Mouse (Mus musculus): ENCODE measurements around the gene Cltb. TPM values are rescaled to one million over a fixed set of nuclear protein-coding genes. Genes with fewer than 3 reads are reported as not detected.
"Not testable (repeated sequence)": the region's sequence is repeated elsewhere in the genome, so short reads cannot be mapped to it uniquely, and the experiment has no call there.

The Cltb gene
- 47.1 and 55.7 TPM in 2 replicates for polyA plus RNA-seq (2015; fragmentation: Nextera tagmentation; extraction: Ambion mirVana)

GRCm38 (mm10) chr13:54610972-54611754 is at the start of gene Cltb:
Gene Cltb (minus strand): TSS chr13:54611344.
- H3K4me1 ChIP-seq (replicated peaks) = peaks cover 23% of the 10 kb centered on the region
- peak within 1 kb of the TSS; percentile 57 for H3K27ac ChIP-seq
- H3K9me3 ChIP-seq (replicated peaks) = no peaks in the 10 kb centered on the region
- no peaks in the 10 kb centered on the region for H3K36me3 ChIP-seq
- peak within 1 kb of the TSS; percentile 66 for H3K4me3 ChIP-seq
- peak; percentile 77 for ATAC-seq (replicated peaks; ENCODE audit: insufficient number of reproducible peaks, insufficient read depth, low FRiP score, low read depth)
- H3K4me2 ChIP-seq = peak within 1 kb of the TSS; percentile 83
- no peaks in the 10 kb centered on the region for H3K27me3 ChIP-seq
- WGBS = under 1% methylated on average over 66 of the region's 66 CpGs
- H3K9ac ChIP-seq = peak within 1 kb of the TSS; percentile 73

GRCm38 (mm10) chr13:54660877-54661276 is 49.7 kb upstream of the Cltb start:
- Histone ChIP-seq H3K36me3 (peaks cover 61% of the 10 kb centered on the region), H3K9ac (no peak overlapping the region), H3K9me3 (replicated peaks) (no peaks in the 10 kb centered on the region), H3K27me3 (no peaks in the 10 kb centered on the region), H3K4me2 (no peak overlapping the region), H3K4me3 (no peak overlapping the region), H3K4me1 (replicated peaks) (no peaks in the 10 kb centered on the region), H3K27ac (no peak overlapping the region)
- ATAC-seq (replicated peaks; ENCODE audit: insufficient number of reproducible peaks, insufficient read depth, low FRiP score, low read depth) = no peak
- WGBS = 69% methylated on average over 5 of the region's 5 CpGs

- 90% methylated on average over 3 of the region's 3 CpGs for WGBS
- no peaks in the 10 kb centered on the region for H3K9me3 ChIP-seq (replicated peaks)
- H3K4me3 ChIP-seq = no peak overlapping the region
These were observed 39.3 kb upstream of the Cltb start for GRCm38 (mm10) chr13:54650461-54650860.

DNA sequence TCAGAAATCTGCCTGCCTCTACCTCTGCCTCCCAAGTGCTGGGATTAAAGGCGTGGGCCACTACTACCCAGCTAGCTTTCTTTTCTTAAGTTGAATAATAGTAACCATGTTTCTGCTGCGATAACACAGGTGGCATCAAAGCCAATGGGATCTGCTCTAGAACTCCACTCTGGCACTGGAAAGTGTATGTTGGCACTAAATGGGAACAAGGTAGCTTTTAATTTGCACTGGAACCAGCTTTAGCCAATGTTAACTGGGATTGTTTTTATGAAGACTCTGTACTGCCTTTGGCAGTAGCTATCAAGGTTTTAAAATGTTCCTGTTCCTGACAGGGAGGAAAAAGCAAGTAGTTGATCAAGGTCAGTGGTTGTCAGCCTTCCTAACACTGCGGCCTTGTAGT is 23.9 kb upstream of the Cltb start:
- H3K9me3 ChIP-seq (replicated peaks) = no peaks in the 10 kb centered on the region

More at GRCm38 (mm10) chr13:54650461-54650860, 39.3 kb upstream of the Cltb start:
- peaks cover 88% of the 10 kb centered on the region for H3K36me3 ChIP-seq
- no peak overlapping the region for H3K4me2 ChIP-seq
- no peaks in the 10 kb centered on the region for H3K27me3 ChIP-seq
- no peak overlapping the region for H3K9ac ChIP-seq
- ATAC-seq (replicated peaks; ENCODE audit: insufficient number of reproducible peaks, insufficient read depth, low FRiP score, low read depth) = no peak
- H3K4me1 ChIP-seq (replicated peaks) = no peaks in the 10 kb centered on the region
- H3K27ac ChIP-seq = no peak overlapping the region

GRCm38 (mm10) chr13:54632731-54633277 is 21.7 kb upstream of the Cltb start:
- 0 out of 2 replicates have a peak, but pooled peaks cover 5% of the 10 kb centered on the region for H3K4me1 ChIP-seq (replicated peaks)
- no peak overlapping the region for H3K4me3 ChIP-seq
- peaks cover 4% of the 10 kb centered on the region; the same call in 1 of the 2 replicates for H3K36me3 ChIP-seq
- no peak overlapping the region for H3K9ac ChIP-seq
- no peaks in the 10 kb centered on the region for H3K27me3 ChIP-seq
- H3K27ac ChIP-seq = no peak overlapping the region
- no peak for ATAC-seq (replicated peaks; ENCODE audit: insufficient number of reproducible peaks, insufficient read depth, low FRiP score, low read depth)
- no peaks in the 10 kb centered on the region for H3K9me3 ChIP-seq (replicated peaks)
- 48% methylated on average over 3 of the region's 3 CpGs for WGBS
- H3K4me2 ChIP-seq = no peak overlapping the region

More for the DNA sequence above, 23.9 kb upstream of the Cltb start:
- Histone ChIP-seq H3K9ac (no peak overlapping the region), H3K4me3 (no peak overlapping the region), H3K4me2 (no peak overlapping the region), H3K27me3 (no peaks in the 10 kb centered on the region), H3K36me3 (peaks cover 16% of the 10 kb centered on the region), H3K27ac (no peak overlapping the region), H3K4me1 (replicated peaks) (0 out of 2 replicates have a peak, but pooled peaks cover under 1% of the 10 kb centered on the region)
- WGBS = 95% methylated on average over 3 of the region's 3 CpGs
- ATAC-seq (replicated peaks; ENCODE audit: insufficient number of reproducible peaks, insufficient read depth, low FRiP score, low read depth) = no peak

GRCm38 (mm10) chr13:54629128-54629527 is 18.0 kb upstream of the Cltb start:
- no peak overlapping the region for H3K9ac ChIP-seq
- H3K4me2 ChIP-seq = no peak overlapping the region
- H3K9me3 ChIP-seq (replicated peaks) = no peaks in the 10 kb centered on the region
- no peak overlapping the region for H3K4me3 ChIP-seq
- 80% methylated on average over 4 of the region's 4 CpGs for WGBS
- ATAC-seq (replicated peaks; ENCODE audit: insufficient number of reproducible peaks, insufficient read depth, low FRiP score, low read depth) = no peak
- H3K27me3 ChIP-seq = no peaks in the 10 kb centered on the region
- no peak overlapping the region for H3K27ac ChIP-seq
- H3K4me1 ChIP-seq (replicated peaks) = 0 out of 2 replicates have a peak, but pooled peaks cover 5% of the 10 kb centered on the region
- H3K36me3 ChIP-seq = no peaks in the 10 kb centered on the region

DNA sequence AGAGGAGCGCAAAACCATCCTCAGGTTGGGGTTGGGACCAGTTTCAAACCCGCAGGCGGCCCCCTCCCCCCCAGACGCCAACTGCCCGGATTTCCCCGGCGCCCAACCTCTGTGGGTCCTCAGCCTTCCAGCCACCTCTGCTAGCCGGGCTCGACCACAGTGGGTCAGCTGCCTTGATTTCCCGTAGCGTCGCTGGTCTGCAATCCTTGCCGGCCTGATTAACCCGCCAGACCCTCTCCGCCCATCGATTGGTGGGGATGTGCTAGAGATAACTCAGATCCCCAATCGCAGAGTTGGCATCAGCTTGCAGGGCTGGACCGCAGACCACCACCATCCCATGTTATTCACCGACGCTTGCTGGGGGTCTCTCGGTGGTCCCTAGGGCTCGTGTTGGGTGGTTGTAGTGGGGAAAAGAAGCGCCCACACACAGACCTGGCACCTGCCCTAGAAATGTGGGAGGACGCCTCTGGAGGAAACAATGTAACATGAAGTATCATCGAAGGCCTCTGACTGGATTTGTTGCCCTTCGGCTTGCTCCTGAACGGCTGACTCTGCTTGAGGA is 10.9 kb upstream of the Cltb start:
- peak overlapping the region; percentile 98 for H3K4me3 ChIP-seq
- under 1% methylated on average over 27 of the region's 27 CpGs for WGBS
- H3K4me1 ChIP-seq (replicated peaks) = peaks cover 11% of the 10 kb centered on the region
- H3K27ac ChIP-seq = peak overlapping the region; percentile 84
- no peaks in the 10 kb centered on the region for H3K9me3 ChIP-seq (replicated peaks)
- H3K36me3 ChIP-seq = no peaks in the 10 kb centered on the region
- peak overlapping the region; percentile 94 for H3K9ac ChIP-seq
- peak overlapping the region; percentile 85 for H3K4me2 ChIP-seq
- no peaks in the 10 kb centered on the region for H3K27me3 ChIP-seq
- ATAC-seq (replicated peaks; ENCODE audit: insufficient number of reproducible peaks, insufficient read depth, low FRiP score, low read depth) = peak; percentile 61

DNA sequence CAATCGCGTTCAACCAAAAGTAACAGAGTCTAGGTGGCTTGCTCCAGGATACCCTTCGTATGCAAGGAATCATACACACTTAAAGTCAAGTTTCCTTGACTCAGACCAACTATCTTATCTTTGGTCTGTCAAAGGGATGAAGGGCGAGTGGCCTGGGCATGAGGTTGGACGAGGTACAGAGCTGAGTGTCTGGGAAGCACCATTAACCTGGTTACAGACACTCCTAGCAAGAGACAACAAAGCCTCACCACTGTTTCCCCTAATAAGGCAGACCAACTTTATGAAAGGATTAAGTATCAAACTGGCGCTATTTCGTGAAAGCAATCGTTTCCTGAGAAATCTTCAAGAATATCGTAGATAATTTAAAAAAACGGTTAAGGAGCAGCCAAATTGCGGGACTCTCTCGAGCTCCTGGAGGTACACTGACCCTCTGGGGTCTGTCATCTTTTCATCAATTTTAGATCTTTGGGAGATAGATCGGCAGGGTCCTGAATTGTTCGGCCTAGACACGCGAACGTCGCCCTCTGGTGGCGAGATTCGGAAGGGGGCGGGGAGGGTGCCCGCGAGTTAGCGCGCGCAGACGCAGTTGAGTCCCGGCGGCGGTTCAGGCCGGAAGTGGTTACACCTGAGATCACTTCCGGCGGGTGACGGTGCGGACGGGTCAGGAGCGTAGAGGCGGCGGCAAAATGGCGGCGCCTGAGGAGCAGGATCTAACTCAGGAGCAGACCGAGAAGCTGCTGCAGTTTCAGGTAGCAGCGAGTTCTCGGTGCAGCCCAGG is 10.2 kb upstream of the Cltb start, which contains the start of gene Faf2:
Gene Faf2 (plus strand): TSS at position 630 of the 778 bp plus-strand sequence.
- ATAC-seq (replicated peaks; ENCODE audit: insufficient number of reproducible peaks, insufficient read depth, low FRiP score, low read depth) = peak; percentile 98
- peak within 1 kb of the TSS; percentile 85 for H3K4me2 ChIP-seq
- no peaks in the 10 kb centered on the region for H3K9me3 ChIP-seq (replicated peaks)
- no peaks in the 10 kb centered on the region for H3K27me3 ChIP-seq
- H3K27ac ChIP-seq = peak within 1 kb of the TSS; percentile 84
- H3K4me1 ChIP-seq (replicated peaks) = peaks cover 11% of the 10 kb centered on the region
- no peaks in the 10 kb centered on the region for H3K36me3 ChIP-seq
- H3K9ac ChIP-seq = peak within 1 kb of the TSS; percentile 94
- peak within 1 kb of the TSS; percentile 98 for H3K4me3 ChIP-seq
- WGBS = 8% methylated on average over 44 of the region's 44 CpGs

DNA sequence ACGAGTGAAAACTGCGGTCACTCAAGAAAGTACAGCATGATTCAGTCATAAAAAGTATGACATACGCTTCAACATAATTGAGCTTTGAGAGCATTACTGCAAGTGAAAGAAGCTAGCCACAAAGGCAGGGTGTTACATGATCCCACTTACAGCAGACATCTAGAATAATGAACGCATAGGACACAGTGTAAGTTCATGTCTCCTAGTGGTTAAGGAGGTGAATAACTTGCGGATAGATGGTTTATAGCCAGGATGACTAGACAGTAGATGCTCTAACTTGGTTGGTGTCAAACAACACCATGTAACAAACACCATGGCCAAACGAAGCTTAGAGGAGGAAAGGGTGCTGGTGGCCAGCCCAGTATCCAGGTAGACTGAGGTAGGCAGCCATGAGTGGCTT is 5.9 kb upstream of the Cltb start:
- Histone ChIP-seq H3K27me3 (no peaks in the 10 kb centered on the region), H3K27ac (no peak overlapping the region), H3K4me1 (replicated peaks) (no peaks in the 10 kb centered on the region), H3K9me3 (replicated peaks) (no peaks in the 10 kb centered on the region), H3K4me3 (no peak overlapping the region), H3K9ac (no peak overlapping the region), H3K36me3 (no peaks in the 10 kb centered on the region), H3K4me2 (no peak overlapping the region)
- 61% methylated on average over 6 of the region's 6 CpGs for WGBS
- ATAC-seq (replicated peaks; ENCODE audit: insufficient number of reproducible peaks, insufficient read depth, low FRiP score, low read depth) = no peak

DNA sequence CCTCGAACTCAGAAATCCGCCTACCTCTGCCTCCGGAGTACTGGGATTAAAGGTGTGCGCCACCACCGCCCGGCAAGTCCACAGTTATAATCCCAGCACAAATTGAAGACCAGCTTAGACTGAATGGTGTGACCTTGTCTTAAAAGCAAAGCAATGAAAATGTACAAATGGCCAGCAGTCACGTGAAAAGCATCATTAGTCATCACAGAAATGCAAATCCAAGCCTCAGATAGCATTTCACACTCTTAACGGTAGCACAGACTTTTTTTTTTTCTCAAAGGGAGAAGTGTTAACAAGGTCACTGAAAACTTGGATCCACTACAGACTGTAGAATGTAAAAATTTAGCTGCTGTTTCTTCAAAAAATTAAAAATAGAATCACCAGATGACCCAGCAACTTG is 5.2 kb upstream of the Cltb start:
- Histone ChIP-seq H3K27me3 (no peaks in the 10 kb centered on the region), H3K4me1 (replicated peaks) (no peaks in the 10 kb centered on the region), H3K4me3 (no peak overlapping the region), H3K9me3 (replicated peaks) (no peaks in the 10 kb centered on the region), H3K9ac (no peak overlapping the region), H3K27ac (no peak overlapping the region), H3K36me3 (no peaks in the 10 kb centered on the region), H3K4me2 (no peak overlapping the region)
- no peak for ATAC-seq (replicated peaks; ENCODE audit: insufficient number of reproducible peaks, insufficient read depth, low FRiP score, low read depth)
- 74% methylated on average over 8 of the region's 8 CpGs for WGBS

- H3K9ac ChIP-seq; H3K9me3 ChIP-seq (replicated peaks); H3K27ac ChIP-seq; H3K4me2 ChIP-seq; ATAC-seq (replicated peaks; ENCODE audit: insufficient number of reproducible peaks, insufficient read depth, low FRiP score, low read depth); H3K36me3 ChIP-seq; H3K27me3 ChIP-seq; H3K4me3 ChIP-seq: not testable (repeated sequence)
- 82% methylated on average over 8 of the region's 8 CpGs for WGBS
- peaks cover 23% of the 10 kb centered on the region for H3K4me1 ChIP-seq (replicated peaks)
These were observed 2.0 kb upstream of the Cltb start for GRCm38 (mm10) chr13:54613141-54613540.

Measured in heart, embryonic 15.5 days (tissue).